Mouse (Mus musculus) C2C12 (cell line): ENCODE results near the gene AC131692.1.

Source experiments
- CTCF ChIP-seq: IDR thresholded peaks from one replicate; pipeline ENCODE4 v1.5.1; 2011; ENCODE audit not compliant: control insufficient read depth, insufficient read depth, insufficient read length
- USF1 ChIP-seq: IDR thresholded peaks from one replicate; pipeline ENCODE4 v1.6.1; 2011; ENCODE audit warnings: low read depth, mild to moderate bottlenecking, control low read depth, moderate library complexity

DNA sequence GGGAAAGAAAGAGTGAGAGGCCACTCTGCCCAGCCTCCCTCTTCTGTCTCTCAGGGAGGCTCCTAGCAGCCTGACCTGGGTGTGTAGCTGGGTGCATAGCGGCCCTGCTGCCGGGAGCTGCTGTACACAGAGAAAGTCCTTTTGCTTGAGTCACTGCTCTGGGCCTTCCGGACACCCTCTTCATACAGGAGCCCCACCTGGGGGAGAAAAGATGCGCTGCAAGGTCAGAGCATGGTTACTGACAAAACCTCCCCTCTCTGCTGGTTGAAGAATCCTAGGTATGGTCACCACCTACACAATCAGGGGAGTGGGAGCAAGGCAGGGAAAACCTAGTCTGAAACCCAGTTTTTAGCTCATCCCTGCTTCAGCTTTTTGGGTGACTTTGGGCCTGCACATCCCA is 25.3 kb upstream of the AC131692.1 start:
- TF ChIP-seq USF1 (no peak), CTCF (no peak)
